Mouse (Mus musculus): Measurements from ENCODE around the gene Ammecr1.

GRCm38 (mm10) chrX:142841916-142842315 lies 124.6 kb downstream of the Ammecr1 start:
- no peak for TF ChIP-seq CTCF (IDR thresholded peaks at IDR 0.05; ENCODE audit: low read depth)
- TF ChIP-seq EP300 (optimal IDR thresholded peaks at IDR 0.05): no peak
